Mouse (Mus musculus) heart, postnatal 0 days (tissue): ENCODE data around the gene Pccb.

ENCODE experiments used
- CTCF ChIP-seq: IDR thresholded peaks from 2 replicates; pipeline ENCODE4 v1.5.1; 2016; ENCODE audit warnings: antibody characterized with exemption, control low read depth, low read depth
- EP300 ChIP-seq: IDR thresholded peaks from 2 replicates; pipeline ENCODE4 v1.6.1; 2016; ENCODE audit warnings: antibody characterized with exemption, low read depth

DNA sequence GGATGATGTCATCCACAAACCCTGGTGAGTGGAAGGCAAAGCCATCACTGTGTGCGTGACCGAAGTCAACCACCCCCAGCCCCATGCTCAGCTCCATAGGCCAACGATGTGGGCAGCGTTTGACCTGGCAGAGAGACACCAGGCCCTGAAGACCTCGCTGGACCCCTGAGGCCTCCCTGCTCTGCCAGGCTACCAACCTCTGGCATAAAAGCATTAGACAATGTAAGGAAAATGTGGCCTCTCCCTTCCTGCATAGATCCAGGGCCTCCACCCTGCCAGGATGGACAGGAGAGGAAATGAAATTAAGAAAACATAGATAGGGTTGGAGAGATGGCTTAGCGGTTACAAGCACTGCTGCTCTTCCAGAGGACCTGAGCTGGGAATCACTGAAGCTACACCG is 51.9 kb downstream of the Pccb start:
- TF ChIP-seq CTCF (no peak), EP300 (no peak)
